Mouse (Mus musculus) layer of hippocampus, adult 2 months (tissue): ENCODE data around the gene Kif4. TPM values are rescaled to one million over a fixed set of nuclear protein-coding genes. Genes with fewer than 3 reads are reported as not detected.
A peak's percentile ranks its signal among the peaks of the same experiment; 100 is the strongest.

Experiments
- DNase-seq, 2 experiments: peaks; one replicate each; pipeline ENCODE4 v3.0.0; 2022; ENCODE audit warnings: low spot score in 2 of 2
- H3K27ac ChIP-seq: fragments of 200-600 bp; 2 replicates; pipeline ENCODE4 v1.8.1; 2022
- H3K4me3 ChIP-seq: fragments of 200-600 bp; 2 replicates; pipeline ENCODE4 v1.8.1; 2022; ENCODE audit warnings: mild to moderate bottlenecking
- CTCF ChIP-seq: fragments of 200-600 bp; conservative IDR thresholded peaks from 2 replicates; pipeline ENCODE4 v1.8.1; 2022; ENCODE audit warnings: antibody characterized with exemption, mild to moderate bottlenecking, moderate library complexity
- total RNA-seq, 2 experiments: library from RNA; stranded (reverse); gene quantifications; 2 replicates each; pipeline ENCODE4 v1.2.3; 2021

The Kif4 gene
- total RNA-seq, 2 experiments from 2014 or later: 0.61 to 0.77 TPM

DNA sequence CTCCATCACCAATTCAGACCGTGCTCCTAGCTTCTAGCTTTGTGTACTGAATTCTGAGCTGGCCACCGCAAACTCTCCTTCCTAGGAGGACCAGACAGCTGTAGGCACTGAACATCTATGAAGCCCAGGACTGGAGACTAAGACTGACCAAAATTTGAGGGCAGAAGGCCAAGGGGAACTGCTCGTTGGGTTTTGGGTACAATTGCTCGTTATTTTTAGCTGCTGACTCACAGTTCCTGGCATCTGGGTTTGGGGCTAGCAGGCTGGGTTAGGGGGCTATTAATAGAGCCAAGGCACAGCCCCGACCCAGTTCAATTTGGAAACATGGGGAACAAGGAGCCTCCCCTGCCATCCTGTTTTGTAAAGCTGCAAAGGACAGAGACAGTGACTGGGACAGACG is 115.2 kb downstream of the Kif4 start:
- Histone ChIP-seq H3K27ac (peak overlapping the region; percentile 72), H3K4me3 (no peak overlapping the region)
- peak in 1 of 2 experiments; percentile 14 for DNase-seq
- TF ChIP-seq CTCF: no peak

DNA sequence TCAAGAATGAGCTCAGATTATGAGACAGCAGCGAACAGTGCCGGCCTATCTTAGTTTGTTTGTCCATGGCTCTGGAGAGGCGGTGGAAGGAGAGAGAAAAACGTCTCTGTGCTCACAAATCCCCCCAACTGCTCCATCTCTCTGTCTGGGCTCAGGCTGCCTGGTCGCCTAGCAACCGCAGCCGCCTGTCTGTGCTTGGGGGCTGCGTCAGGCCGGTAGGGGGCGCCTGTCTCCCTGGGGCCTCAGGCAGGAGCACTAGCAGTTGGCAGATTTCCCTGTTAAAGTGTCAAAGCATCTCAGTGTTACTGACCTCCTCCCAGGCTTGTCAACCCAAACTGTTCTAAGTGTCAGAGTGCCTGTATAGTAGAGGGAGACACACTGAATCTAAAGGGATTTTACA is 116.4 kb downstream of the Kif4 start:
- Histone ChIP-seq H3K27ac (peak overlapping the region; percentile 72), H3K4me3 (no peak overlapping the region)
- TF ChIP-seq CTCF: peak; percentile 87
- peak; percentile 81 to 83 for DNase-seq

DNA sequence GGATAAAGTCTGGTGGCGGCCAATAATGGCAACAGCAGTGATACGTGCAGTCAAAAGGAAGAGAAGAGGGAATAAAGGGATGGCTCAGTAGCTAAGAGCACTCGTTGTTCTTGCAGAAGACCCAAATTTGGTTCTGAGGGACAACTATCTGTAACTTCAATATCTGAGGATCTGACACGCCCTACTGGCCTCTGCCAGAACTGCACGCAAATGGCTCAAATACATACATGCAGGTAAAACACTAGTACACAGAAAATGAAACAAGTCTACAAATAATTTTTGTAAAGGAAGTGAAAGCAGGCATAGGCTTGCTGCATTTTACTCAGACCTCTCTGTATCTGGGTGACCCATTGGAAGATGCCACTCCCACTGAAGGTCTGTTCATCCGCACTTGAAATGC is 140.3 kb downstream of the Kif4 start:
- peak; percentile 63 for TF ChIP-seq CTCF
- no peak overlapping the region for H3K4me3 ChIP-seq
- no peak overlapping the region for H3K27ac ChIP-seq
- DNase-seq: no peak

DNA sequence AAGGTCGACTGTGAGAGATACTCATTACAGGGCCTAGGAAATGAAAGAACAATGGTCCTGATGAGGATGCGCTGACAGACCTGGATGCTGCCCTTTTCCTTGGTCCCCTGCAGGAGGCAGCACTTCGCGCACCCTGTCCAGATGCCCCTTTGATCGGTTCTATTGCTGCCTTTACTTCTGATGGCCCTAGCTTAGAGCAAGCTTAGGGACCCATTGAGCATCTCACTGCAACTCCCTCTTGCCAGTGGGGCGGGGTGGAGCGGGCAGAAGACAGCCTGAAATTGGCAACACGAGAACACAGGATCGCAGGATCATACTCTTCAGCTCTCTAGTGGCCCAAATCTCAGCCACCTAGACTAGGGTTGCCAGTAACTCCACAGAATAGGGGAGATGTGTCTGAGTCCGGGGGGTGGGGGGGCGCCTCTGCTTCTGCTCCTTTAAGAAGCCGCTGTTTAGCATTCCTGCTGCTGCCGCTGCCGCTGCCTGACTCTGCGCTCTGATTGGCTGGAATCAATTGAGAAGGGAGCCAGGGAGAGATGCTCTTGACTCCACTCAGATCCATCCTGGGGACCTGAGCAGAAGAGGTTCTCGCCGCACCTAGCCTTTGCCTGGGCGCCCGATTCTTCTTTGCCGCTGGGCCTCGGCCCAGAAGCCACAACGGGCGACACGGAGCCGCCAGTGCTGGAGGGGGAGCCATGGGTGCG is 141.8 kb downstream of the Kif4 start, which contains the start of gene Dlg3:
Gene Dlg3 (plus strand): TSS at position 542 of the 704 bp plus-strand sequence.
- TF ChIP-seq CTCF: peak; percentile 56
- Histone ChIP-seq H3K4me3 (peak within 1 kb of the TSS; percentile 69), H3K27ac (peak within 1 kb of the TSS; percentile 93)
- peak; percentile 67 for DNase-seq

DNA sequence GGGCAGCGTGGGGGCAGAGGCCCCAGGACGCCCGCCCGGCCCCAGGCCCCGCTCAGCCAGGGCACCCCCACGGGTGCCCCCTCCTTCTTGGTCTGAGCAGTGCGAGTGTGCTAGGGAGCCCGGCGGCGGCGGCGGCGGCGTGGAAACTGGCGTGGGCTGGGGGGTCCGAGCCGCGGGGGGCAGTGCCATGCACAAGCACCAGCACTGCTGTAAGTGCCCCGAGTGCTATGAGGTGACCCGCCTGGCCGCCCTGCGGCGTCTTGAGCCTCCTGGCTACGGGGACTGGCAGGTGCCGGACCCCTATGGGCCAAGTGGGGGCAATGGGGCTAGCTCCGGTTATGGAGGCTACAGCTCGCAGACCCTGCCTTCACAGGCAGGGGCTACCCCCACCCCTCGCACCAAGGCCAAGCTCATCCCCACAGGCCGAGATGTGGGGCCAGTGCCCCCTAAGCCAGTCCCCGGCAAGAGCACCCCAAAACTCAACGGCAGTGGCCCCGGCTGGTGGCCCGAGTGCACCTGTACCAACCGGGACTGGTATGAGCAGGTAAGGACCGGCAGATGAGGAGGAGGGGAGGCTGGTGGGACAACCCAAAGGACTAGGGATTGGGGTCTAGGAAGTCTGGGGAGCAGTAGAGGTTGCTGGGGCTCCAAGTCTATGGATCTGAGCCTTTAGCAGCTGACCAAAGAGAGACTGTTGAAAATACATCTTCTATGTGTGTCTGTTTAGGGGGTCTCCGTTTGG is 142.5 kb downstream of the Kif4 start:
- H3K27ac ChIP-seq: peak overlapping the region; percentile 93
- DNase-seq: no peak
- 0 out of 2 replicates have a peak, but pooled peaks have one; percentile 4 for TF ChIP-seq CTCF
- peak overlapping the region; percentile 69 for H3K4me3 ChIP-seq

DNA sequence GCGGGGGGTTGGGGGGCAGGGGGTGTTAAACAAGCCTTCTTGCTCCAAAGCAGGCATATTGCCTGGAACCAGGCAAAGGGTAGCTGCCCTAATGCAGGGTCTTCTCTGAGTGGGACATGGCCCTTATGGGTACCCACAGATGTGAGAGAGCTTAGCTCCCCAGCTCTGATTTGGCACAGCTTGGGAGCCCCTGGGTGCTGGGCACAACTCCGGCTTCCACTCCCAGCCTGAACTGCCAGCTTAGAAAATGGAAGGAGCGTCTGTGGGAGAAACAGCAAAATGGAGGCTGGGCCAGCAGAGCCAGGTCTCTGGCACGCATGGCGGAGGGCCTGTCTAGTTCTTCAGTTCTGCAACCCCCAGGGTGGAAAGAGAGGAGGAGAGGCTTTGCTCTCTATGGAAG is 143.7 kb downstream of the Kif4 start:
- peak in 1 of 2 experiments; percentile 33 for DNase-seq
- Histone ChIP-seq H3K4me3 (peak overlapping the region; percentile 69), H3K27ac (peak overlapping the region; percentile 77)
- TF ChIP-seq CTCF: no peak

DNA sequence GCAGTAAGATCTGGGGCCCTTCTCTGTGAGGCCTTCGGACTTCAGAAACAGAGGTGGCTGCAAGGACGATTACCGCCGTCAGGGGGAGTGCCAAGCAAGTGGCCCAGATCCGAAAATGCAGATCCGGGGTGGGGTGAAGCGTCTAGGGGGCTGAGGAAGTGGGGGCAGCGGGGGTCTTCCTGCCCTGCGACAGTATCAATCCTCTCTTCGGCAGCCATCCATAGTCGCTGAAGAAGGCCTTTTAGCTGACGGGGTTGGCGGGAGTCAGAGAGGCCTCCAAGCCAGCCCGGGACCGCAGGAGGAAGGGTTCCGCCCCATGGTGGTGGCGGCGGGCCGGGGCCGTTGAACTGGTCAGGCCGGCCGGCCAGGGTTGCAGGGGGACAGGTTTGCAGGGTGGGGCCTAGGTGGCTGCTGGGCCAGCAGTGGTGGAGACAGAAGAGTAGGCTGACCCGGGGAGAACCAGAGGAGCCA is 148.8 kb downstream of the Kif4 start:
- Histone ChIP-seq H3K27ac (peak overlapping the region; percentile 46), H3K4me3 (peak overlapping the region; percentile 42)
- peak; percentile 70 for TF ChIP-seq CTCF
- DNase-seq: peak in 1 of 2 experiments; percentile 41

DNA sequence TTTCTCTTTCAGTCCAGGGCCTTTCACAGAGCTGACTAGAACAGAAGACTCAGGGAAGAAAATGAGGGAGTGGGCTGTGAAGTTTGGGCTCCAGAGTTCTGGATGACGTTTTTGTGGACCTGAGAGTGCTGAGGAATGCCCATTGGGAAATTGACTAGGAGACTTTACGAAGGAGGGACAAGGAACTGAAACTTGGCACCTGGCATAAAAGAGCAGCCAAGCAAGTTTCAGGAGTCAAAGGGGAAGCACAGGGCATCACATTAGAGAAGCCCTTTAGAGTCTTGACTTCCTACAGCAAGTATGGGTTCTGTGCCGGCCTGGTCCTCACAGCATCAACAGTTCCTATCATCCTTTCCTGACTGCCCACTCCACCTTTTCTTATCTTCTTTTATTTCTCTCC is 149.9 kb downstream of the Kif4 start:
- no peak for TF ChIP-seq CTCF
- DNase-seq: no peak
- Histone ChIP-seq H3K27ac (no peak overlapping the region), H3K4me3 (no peak overlapping the region)

DNA sequence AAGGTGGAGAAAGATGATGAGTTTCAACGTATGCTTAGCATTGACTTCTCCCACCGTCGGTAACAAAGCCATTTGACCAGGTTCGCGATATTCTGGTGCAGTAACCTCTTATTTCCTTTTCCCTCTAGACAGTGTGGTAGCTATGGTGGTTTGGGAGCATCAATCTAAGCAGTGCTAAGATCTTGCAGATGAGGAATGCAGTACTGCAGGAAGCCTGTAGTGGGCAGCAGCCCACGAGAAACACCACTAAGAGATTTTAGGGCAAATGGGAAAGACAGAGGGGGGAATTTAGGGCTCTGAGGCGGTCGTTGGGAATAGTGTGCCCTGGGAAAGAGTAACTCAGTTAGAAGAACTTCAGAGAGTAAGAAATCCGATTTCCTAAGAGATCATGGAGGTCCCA is 151.0 kb downstream of the Kif4 start:
- Histone ChIP-seq H3K27ac (peak overlapping the region; percentile 72), H3K4me3 (peak overlapping the region; percentile 49)
- DNase-seq: peak; percentile 32 to 63
- peak; percentile 89 for TF ChIP-seq CTCF

Other genes starting within 250 kb of the Kif4 start
- not detected for gene Otud6a, start 196.7 kb upstream of the Kif4 start, total RNA-seq
- under 1 TPM; 0.22 to 0.31 TPM for gene Awat2, start 183.0 kb upstream of the Kif4 start, total RNA-seq
- gene Igbp1, start 131.4 kb upstream of the Kif4 start, total RNA-seq: 10 to 100 TPM; 37.3 to 38.8 TPM
- under 1 TPM; 0.33 to 0.39 TPM for gene Dgat2l6, start 100.9 kb upstream of the Kif4 start, total RNA-seq
- gene Awat1, start 53.5 kb upstream of the Kif4 start, total RNA-seq: not detected
- gene P2ry4, start 30.9 kb upstream of the Kif4 start, total RNA-seq: not detected
- under 1 TPM in 1 of 2 experiments, not detected in 1; 0.41 TPM for gene Arr3, start 20.2 kb upstream of the Kif4 start, total RNA-seq
- gene Pdzd11, start 831 bp downstream of the Kif4 start, total RNA-seq: 10 to 100 TPM; 39.0 to 43.5 TPM
- 10 to 100 TPM; 10.1 to 18.6 TPM for gene Gdpd2, start 104.1 kb downstream of the Kif4 start, total RNA-seq
- gene Dlg3, start 142.0 kb downstream of the Kif4 start, total RNA-seq: 100 to 1,000 TPM; 156 to 163 TPM